Mouse (Mus musculus) heart, postnatal 0 days (tissue): ENCODE data around the gene Suv39h2.

Source experiments
- CTCF ChIP-seq: IDR thresholded peaks from 2 replicates; pipeline ENCODE4 v1.5.1; 2016; ENCODE audit warnings: antibody characterized with exemption, control low read depth, low read depth
- EP300 ChIP-seq: IDR thresholded peaks from 2 replicates; pipeline ENCODE4 v1.6.1; 2016; ENCODE audit warnings: antibody characterized with exemption, low read depth

DNA sequence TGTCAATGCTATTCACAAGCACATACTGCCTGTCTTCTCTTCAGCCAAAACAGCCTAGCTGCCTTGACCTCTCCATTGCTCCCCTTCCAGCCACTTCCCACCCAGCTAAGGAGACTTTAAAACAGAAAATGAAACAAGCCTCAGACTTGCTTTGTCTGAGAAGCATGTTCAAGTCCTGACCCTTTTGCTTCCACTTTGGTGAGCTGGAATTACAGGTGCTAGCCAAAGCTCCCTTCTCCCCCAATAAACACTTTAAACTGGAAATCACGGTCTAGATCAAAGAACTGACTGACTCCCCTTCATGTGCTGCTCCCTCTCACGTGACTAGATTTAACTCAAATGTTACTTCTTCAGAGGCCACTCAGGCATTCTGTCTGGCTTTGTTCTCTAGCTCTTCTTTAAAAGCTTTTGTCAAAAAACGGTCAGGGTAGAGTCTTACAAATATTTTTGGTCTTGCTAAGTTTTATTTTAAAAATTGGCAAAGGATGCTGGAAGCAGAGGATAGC is 968 bp upstream of the Suv39h2 start:
- no peak for TF ChIP-seq CTCF
- no peak for TF ChIP-seq EP300
